Mouse (Mus musculus): ENCODE measurements around the gene Zbtb7a.

DNA sequence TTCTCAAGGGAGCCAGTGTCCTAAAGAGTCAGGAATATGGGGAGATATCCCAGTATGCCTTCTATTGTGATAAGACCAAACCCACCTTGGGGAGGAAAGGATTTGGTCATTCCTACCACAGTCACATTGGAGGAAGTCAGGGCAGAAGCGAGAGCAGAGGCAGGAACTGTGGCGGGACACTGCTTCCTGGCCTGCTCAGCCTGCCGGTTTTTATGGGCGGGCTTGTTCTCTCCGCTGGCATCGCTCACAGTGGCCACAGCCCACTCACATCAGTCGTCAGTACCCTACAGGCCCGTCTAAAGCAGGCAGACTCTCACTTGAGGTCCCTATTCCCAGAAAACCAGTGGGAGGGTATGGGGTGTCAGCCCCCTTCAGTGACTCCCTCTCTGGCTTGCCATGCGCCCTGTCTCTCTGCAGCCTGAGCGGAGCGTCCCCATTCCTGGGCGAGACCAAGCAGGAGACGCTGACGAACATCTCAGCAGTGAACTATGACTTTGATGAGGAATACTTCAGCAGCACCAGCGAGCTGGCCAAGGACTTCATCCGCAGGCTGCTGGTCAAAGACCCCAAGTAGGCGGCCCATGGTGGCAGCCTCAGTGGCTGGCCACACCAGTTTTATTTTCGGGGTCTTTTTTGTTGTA is 56.4 kb downstream of the Zbtb7a start:
- no peak for TF ChIP-seq CTCF (IDR thresholded peaks at IDR 0.05; ENCODE audit: low read depth)
- no peak for TF ChIP-seq EP300 (optimal IDR thresholded peaks at IDR 0.05)
